Mouse (Mus musculus) lung, embryonic 16.5 days (tissue): ENCODE results near the gene Srsf12. TPM values are rescaled to one million over a fixed set of nuclear protein-coding genes. Genes with fewer than 3 reads are reported as not detected.

Experiments
- ATAC-seq: fragments of 200-750 bp; cut with Nextera tagmentation; 2 replicates; pipeline ENCODE4 v1.8.0; 2017; ENCODE audit warnings: low read depth, mild to moderate bottlenecking, moderate library complexity
- H3K27ac ChIP-seq: fragments of 300-500 bp; sonication (generic); 2 replicates; pipeline ENCODE4 v1.5.1; 2014; ENCODE audit warnings: mild to moderate bottlenecking, control low read depth, low read length
- H3K27me3 ChIP-seq: fragments of 300-500 bp; sonication (generic); 2 replicates; pipeline ENCODE4 v1.6.1; 2014; ENCODE audit warnings: low read depth, low read length, mixed read lengths; ENCODE audit not compliant: control insufficient read depth, insufficient read depth
- H3K36me3 ChIP-seq: fragments of 300-500 bp; sonication (generic); 2 replicates; pipeline ENCODE4 v1.6.1; 2014; ENCODE audit warnings: low read length; ENCODE audit not compliant: control insufficient read depth, insufficient read depth
- H3K4me1 ChIP-seq: fragments of 300-500 bp; sonication (generic); replicated peaks from 2 replicates; pipeline ENCODE4 v1.6.1; 2014; ENCODE audit warnings: low read length, mixed read lengths; ENCODE audit not compliant: control insufficient read depth, insufficient read depth
- H3K4me2 ChIP-seq: fragments of 300-500 bp; sonication (generic); 2 replicates; pipeline ENCODE4 v1.6.1; 2014; ENCODE audit warnings: low read depth, low read length, control low read depth
- H3K4me3 ChIP-seq: fragments of 300-500 bp; sonication (generic); 2 replicates; pipeline ENCODE4 v1.5.1; 2014; ENCODE audit warnings: mild to moderate bottlenecking, low read length, control low read depth
- H3K9ac ChIP-seq: fragments of 300-500 bp; sonication (generic); 2 replicates; pipeline ENCODE4 v1.6.1; 2014; ENCODE audit warnings: low read length, control low read depth
- H3K9me3 ChIP-seq: fragments of 300-500 bp; sonication (generic); 2 replicates; pipeline ENCODE4 v1.6.1; 2016; ENCODE audit warnings: low read length; ENCODE audit not compliant: control insufficient read depth
- WGBS: fragments of 180-500 bp; shearing (Covaris S2); extraction: QIAGEN DNeasy Blood & Tissue Kit; methylation state at CpG from one replicate; pipeline ENCODE4 v1.1.7; 2014; 5-methylcytosine and 5-hydroxymethylcytosine counted together
- polyA plus RNA-seq: library from polyadenylated mRNA; unstranded; fragments of >200 nt; fragmentation: Nextera tagmentation; extraction: Ambion mirVana; gene quantifications from 2 replicates; pipeline ENCODE4 v1.2.1, GENCODE M21; 2015

Gene Srsf12
- polyA plus RNA-seq, 1 experiment from 2014 or later, result 3.2 TPM

DNA sequence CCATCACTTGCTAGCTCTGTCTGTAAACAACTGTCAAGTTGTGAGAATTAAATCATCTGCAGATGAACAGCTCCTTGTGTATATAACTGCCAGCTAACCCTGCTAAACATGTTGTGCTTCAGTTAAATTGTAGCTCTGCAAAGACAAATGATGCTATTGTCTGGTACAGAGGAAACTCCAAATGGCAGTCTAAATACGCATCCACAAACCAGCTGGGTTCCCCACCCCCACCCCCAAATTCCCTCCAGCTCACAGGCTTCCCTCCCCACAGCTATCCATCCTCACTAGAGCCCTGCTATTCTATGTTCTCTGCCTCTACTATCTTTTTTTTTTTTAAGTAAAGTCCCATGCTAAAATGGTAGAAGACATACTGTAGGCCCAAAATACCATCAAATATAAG, 13.1 kb downstream of the Srsf12 start:
- H3K9ac ChIP-seq, result no peak overlapping the region
- no peaks in the 10 kb centered on the region for H3K4me1 ChIP-seq
- ATAC-seq, result no peak
- H3K9me3 ChIP-seq, result no peaks in the 10 kb centered on the region
- no peak overlapping the region for H3K4me2 ChIP-seq
- WGBS, result 30% methylated on average over 1 of the region's 1 CpGs
- H3K36me3 ChIP-seq, result no peaks in the 10 kb centered on the region
- H3K4me3 ChIP-seq, result no peak overlapping the region
- H3K27me3 ChIP-seq, result no peaks in the 10 kb centered on the region
- H3K27ac ChIP-seq, result no peak overlapping the region

DNA sequence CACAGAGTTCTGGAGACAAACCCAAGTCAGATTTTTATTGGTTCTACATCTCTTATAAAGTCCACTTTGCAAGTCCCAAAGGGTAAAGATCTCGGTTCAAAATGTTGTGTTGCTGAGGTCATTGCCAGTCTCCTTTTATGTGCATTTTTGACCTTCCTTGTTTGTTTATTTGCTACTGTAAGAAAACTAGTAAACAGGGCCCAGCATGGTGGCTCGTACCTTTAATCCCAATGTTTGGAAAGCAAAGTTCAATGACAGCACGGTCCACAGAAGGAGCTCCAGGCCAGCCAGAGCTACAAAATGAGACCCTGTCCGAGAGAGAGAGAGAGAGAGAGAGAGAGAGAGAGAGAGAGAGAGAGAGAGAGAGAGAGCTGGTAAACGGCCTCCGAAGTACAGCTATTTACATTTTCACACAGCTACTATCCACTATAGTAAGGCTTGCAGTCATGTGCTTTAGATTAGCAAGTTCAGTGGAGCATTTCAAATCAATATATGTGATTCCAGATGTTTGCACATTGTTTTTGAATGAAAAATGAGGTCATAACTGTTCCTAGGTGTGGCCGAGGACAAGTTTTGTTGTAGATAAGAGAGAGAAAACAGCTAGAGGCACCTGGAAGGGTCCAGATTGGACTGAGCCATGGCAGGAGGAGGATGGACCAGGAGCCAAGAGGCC, 15.3 kb downstream of the Srsf12 start:
- no peaks in the 10 kb centered on the region for H3K9me3 ChIP-seq
- H3K4me3 ChIP-seq, result no peak overlapping the region
- no peaks in the 10 kb centered on the region for H3K4me1 ChIP-seq
- H3K27ac ChIP-seq, result no peak overlapping the region
- H3K4me2 ChIP-seq, result no peak overlapping the region
- 47% methylated on average over 7 of the region's 7 CpGs for WGBS
- H3K9ac ChIP-seq, result no peak overlapping the region
- no peak for ATAC-seq
- H3K27me3 ChIP-seq, result no peaks in the 10 kb centered on the region
- no peaks in the 10 kb centered on the region for H3K36me3 ChIP-seq

DNA sequence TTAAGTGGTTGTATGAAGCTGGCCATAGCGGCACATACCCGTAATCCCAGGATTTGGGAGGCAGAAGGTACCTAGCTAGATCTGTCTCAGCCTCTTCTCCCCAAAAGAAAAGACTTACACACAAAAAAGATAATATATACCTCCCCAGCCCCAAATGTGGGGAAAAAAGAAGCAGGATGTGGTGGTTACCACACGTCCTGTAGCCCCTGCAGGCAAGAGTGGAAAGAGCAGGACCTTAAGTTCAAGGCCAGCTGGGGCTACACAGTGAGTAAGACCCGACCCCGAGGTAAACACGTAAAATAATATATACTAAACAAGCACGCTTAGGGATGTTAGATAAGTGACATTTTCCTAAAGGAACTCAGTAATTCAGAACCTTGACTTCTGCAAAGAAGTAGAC, 18.4 kb downstream of the Srsf12 start:
- Histone ChIP-seq H3K9me3 (no peaks in the 10 kb centered on the region), H3K4me2 (no peak overlapping the region), H3K36me3 (no peaks in the 10 kb centered on the region), H3K27me3 (no peaks in the 10 kb centered on the region), H3K9ac (no peak overlapping the region), H3K4me1 (no peaks in the 10 kb centered on the region), H3K27ac (no peak overlapping the region), H3K4me3 (no peak overlapping the region)
- 77% methylated on average over 7 of the region's 7 CpGs for WGBS
- no peak for ATAC-seq

DNA sequence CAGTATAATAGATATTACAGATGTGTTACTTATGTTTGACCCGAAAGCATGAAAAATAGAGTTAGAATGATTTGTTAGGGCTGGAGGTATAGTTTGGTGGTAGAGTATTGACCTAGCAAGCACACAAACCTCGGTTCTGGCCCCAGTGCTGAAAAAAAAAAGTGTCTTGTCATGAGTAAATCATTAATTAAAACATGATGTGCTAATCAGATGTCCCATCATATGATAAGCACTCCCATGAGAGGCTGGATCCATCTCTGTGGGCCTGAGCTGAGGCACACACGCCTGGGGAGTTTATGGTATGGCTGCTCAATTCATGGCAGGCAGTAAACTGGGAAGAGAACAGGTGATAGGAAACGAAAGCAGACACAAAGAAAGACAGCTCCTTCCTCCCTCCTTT, 20.8 kb downstream of the Srsf12 start:
- WGBS, result 62% methylated on average over 4 of the region's 4 CpGs

DNA sequence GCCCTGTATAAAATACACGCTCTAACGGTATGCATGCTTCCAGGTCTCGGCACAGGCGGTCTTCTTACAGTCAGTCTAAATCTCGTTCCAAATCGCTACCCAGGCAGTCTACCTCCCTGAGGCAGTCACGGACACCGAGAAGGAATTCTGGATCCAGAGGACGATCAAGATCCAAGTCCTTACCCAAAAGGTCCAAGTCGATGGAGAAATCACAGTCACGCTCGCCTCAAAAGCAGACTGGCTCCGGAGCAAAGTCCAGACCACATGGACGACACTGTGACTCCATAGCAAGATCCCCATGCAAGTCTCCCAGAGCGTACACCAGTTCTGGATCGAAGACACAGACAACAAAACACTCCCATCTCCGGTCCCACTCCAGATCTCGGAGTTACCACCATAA, 22.1 kb downstream of the Srsf12 start:
- no peaks in the 10 kb centered on the region for H3K36me3 ChIP-seq
- no peak overlapping the region for H3K9ac ChIP-seq
- H3K9me3 ChIP-seq, result no peaks in the 10 kb centered on the region
- no peak overlapping the region for H3K4me2 ChIP-seq
- WGBS, result 89% methylated on average over 18 of the region's 18 CpGs
- H3K4me1 ChIP-seq, result no peaks in the 10 kb centered on the region
- ATAC-seq, result no peak
- H3K4me3 ChIP-seq, result no peak overlapping the region
- H3K27ac ChIP-seq, result no peak overlapping the region
- H3K27me3 ChIP-seq, result no peaks in the 10 kb centered on the region

More for the DNA sequence above, 20.8 kb downstream of the Srsf12 start:
- Histone ChIP-seq H3K9me3 (no peaks in the 10 kb centered on the region), H3K4me2 (no peak overlapping the region), H3K27me3 (no peaks in the 10 kb centered on the region), H3K9ac (no peak overlapping the region), H3K36me3 (no peaks in the 10 kb centered on the region), H3K27ac (no peak overlapping the region), H3K4me3 (no peak overlapping the region), H3K4me1 (no peaks in the 10 kb centered on the region)
- ATAC-seq, result no peak

DNA sequence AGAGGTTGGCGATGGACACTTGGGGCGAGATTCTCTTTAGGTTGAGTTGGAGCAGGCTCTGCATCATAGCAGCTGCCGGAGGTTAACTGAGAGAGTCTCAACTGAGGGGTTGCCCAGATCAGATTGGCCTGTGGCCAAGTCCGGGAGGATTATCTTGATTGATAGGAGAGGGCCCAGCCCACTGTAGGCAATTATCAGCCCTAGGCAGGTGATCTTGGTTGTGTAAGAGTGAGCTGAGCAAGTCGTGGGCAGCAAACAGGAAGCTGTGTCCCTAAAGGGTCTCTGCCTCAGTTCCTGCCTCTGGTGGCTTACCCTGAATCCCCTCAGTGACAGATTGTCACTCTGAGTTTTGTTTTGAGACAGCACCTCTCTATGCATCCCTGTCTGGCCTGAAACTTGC, 33.7 kb downstream of the Srsf12 start:
- no peak for ATAC-seq
- H3K27ac ChIP-seq, result no peak overlapping the region
- 50% methylated on average over 5 of the region's 5 CpGs for WGBS

DNA sequence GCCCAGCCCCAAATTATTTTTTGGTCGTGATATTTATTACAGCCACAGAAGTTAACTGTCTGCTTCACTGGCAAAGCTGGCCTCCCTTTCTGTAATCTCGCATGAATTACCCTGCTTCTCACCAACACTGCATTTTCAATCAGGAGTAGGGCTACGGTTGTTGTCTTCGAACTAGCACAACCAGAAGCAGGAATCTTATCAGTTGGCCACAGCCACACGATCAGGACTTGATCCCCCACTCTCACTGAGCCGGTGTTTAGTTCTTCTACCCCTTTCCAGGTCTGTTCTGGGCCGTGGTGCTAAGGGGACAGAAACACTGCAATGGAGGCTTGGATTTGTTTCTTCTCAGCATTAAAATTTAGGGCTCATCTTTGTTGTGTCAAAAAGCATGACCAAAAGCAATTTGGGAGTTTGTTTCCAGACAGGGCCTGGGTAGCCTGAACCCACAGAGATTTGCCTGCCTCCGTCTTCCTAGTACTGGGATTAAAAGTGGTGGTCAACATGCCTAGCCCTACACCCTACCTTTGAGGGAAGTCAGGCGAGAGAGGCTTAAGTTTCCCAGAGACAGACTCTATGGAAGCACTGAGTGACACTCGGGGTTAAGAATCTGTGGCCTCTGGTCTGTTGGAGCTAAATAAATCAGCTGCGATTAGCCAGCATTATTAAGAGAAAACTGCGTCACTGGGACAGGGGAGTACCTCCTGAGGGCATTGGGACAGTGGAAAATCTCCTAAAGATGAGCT, 34.4 kb downstream of the Srsf12 start:
- Histone ChIP-seq H3K4me2 (no peak overlapping the region), H3K9me3 (no peaks in the 10 kb centered on the region), H3K27me3 (no peaks in the 10 kb centered on the region), H3K36me3 (peaks cover 30% of the 10 kb centered on the region), H3K9ac (no peak overlapping the region), H3K4me3 (no peak overlapping the region), H3K4me1 (peaks cover 10% of the 10 kb centered on the region), H3K27ac (no peak overlapping the region)
- no peak for ATAC-seq
- WGBS, result 72% methylated on average over 12 of the region's 12 CpGs

More for the DNA sequence above, 33.7 kb downstream of the Srsf12 start:
- H3K27me3 ChIP-seq, result no peaks in the 10 kb centered on the region
- peaks cover 10% of the 10 kb centered on the region for H3K4me1 ChIP-seq
- H3K4me2 ChIP-seq, result no peak overlapping the region
- no peak overlapping the region for H3K4me3 ChIP-seq
- H3K9ac ChIP-seq, result no peak overlapping the region
- H3K36me3 ChIP-seq, result peaks cover 30% of the 10 kb centered on the region
- H3K9me3 ChIP-seq, result no peaks in the 10 kb centered on the region

DNA sequence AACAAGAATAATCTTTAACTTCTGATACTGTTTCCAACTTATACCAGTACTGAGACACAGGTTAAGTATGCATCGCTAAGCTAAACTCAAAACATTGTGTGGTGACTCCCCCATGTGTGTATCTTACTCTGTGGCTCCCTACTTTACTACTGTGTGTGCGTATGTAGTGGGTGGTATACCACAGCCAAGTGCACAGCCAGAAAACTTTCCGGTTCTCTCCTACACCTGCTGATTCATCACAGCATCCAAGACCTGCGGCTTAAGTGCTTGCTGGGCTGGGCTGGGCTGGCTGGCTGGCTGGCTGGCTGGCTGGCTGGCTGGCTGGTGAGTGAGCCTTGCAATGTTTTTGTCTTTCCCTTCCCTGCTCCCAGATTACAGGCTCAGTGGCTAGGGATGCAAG, 35.1 kb downstream of the Srsf12 start:
- no peak for ATAC-seq
- no peak overlapping the region for H3K4me2 ChIP-seq
- peaks cover 30% of the 10 kb centered on the region for H3K36me3 ChIP-seq
- no peak overlapping the region for H3K4me3 ChIP-seq
- H3K27me3 ChIP-seq, result no peaks in the 10 kb centered on the region
- no peaks in the 10 kb centered on the region for H3K9me3 ChIP-seq
- H3K9ac ChIP-seq, result no peak overlapping the region
- 81% methylated on average over 4 of the region's 4 CpGs for whole genome bisulfite sequencing
- H3K4me1 ChIP-seq, result peaks cover 10% of the 10 kb centered on the region
- no peak overlapping the region for H3K27ac ChIP-seq

DNA sequence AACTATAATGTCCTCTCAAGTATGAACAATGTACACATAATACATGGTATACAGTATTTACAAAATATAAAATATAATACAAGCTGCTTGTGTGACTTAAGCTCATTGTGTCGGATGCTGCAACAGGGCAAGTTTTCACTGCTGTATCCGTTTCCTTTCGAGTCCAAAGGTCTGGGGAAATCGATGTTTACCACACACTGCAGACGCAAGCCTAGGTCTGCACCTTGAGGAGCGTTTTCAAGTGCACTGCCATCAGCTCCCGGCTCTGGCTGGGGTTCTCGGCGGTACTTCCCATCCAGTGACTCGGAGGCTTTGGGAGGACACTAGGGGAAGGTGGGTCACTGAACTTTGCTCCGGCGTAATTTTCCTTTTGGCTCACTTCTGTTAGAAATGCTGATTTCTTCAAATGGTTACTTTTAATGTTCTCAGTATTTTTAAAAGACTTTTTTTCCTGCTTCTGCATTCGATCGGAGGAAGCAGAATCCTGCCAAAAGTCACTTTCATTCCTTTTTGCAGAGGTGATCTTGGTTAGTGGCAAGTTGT, 37.1 kb downstream of the Srsf12 start:
- H3K27ac ChIP-seq, result no peak overlapping the region
- no peaks in the 10 kb centered on the region for H3K9me3 ChIP-seq
- no peaks in the 10 kb centered on the region for H3K27me3 ChIP-seq
- peaks cover 30% of the 10 kb centered on the region for H3K36me3 ChIP-seq
- peak overlapping the region; percentile 35 for H3K4me3 ChIP-seq
- peak overlapping the region; percentile 33 for H3K9ac ChIP-seq
- peaks cover 14% of the 10 kb centered on the region for H3K4me1 ChIP-seq
- ATAC-seq, result no peak
- 62% methylated on average over 14 of the region's 14 CpGs for WGBS
- peak overlapping the region; percentile 45 for H3K4me2 ChIP-seq
